Comparison of ENCODE assay signal across 11 mouse cellular contexts in genomic region chr9:79919750-79920539, GRCm38 (mm10).
DNase-seq lines count a peak whose midpoint lies in the region; ATAC-seq and TF ChIP-seq lines count a peak whose summit lies in the region.
"Had no signal": no experiment of that assay in that cellular context is flagged by ENCODE, and none has a peak within 500 bp of the region (broad histone marks: within the 10 kb centered on the region; RNA-seq: fewer than 3 reads in every experiment).

No protein-coding gene starts in this region.

- no peaks in the 10 kb centered on the region for H3K9me3 ChIP-seq in lung, embryonic 15.5 days
- no peaks in the 10 kb centered on the region for H3K9me3 ChIP-seq in forebrain, embryonic 11.5 days (ENCODE audit: control insufficient read depth, low read length)
- no peaks in the 10 kb centered on the region for H3K9me3 ChIP-seq in heart, embryonic 14.5 days (ENCODE audit: control insufficient read depth, low read length)
- H3K9me3 ChIP-seq: embryonic facial prominence, embryonic 13.5 days; limb, embryonic 15.5 days had no signal

- no peak overlapping the region for H3K9ac ChIP-seq in lung, embryonic 15.5 days
- no peak overlapping the region for H3K9ac ChIP-seq in forebrain, embryonic 11.5 days (ENCODE audit: low read length)
- H3K9ac ChIP-seq in heart, embryonic 14.5 days (ENCODE audit: low read length): peak overlapping the region; percentile 49
- H3K9ac ChIP-seq: embryonic facial prominence, embryonic 13.5 days; limb, embryonic 15.5 days had no signal

- TF ChIP-seq POLR2A in lung, adult 2 months (IDR thresholded peaks at IDR 0.05; ENCODE audit: borderline replicate concordance, extremely low read depth, low read depth, low read length): no peak
- TF ChIP-seq POLR2A in small intestine, adult 2 months (IDR thresholded peaks at IDR 0.05; ENCODE audit: low read depth, low read length): no peak

- H3K27me3 ChIP-seq in lung, embryonic 15.5 days: no peaks in the 10 kb centered on the region
- H3K27me3 ChIP-seq in forebrain, embryonic 11.5 days (ENCODE audit: control insufficient read depth, insufficient read depth, low read length): no peaks in the 10 kb centered on the region
- no peaks in the 10 kb centered on the region for H3K27me3 ChIP-seq in heart, embryonic 14.5 days (ENCODE audit: control insufficient read depth, insufficient read depth, low read length)
- H3K27me3 ChIP-seq in small intestine, adult 2 months (ENCODE audit: control insufficient read depth, insufficient read depth, low read length): no peaks in the 10 kb centered on the region
- H3K27me3 ChIP-seq: embryonic facial prominence, embryonic 13.5 days; limb, embryonic 15.5 days had no signal

- H3K4me3 ChIP-seq in lung, embryonic 15.5 days: no peak overlapping the region
- no peak overlapping the region for H3K4me3 ChIP-seq in lung, adult 2 months (replicated peaks; ENCODE audit: extremely low read depth, low read depth, low read length)
- no peak overlapping the region for H3K4me3 ChIP-seq in forebrain, embryonic 11.5 days (ENCODE audit: low read depth, low read length)
- H3K4me3 ChIP-seq in heart, embryonic 14.5 days (ENCODE audit: control insufficient read depth in 1 of 2, insufficient read depth in 1 of 2, low read depth in 1 of 2, low read length in 2 of 2): peak overlapping the region in 1 of 2 experiments; percentile 15; a peak in 2 of 4 replicates
- H3K4me3 ChIP-seq in small intestine, adult 2 months (ENCODE audit: low read depth, low read length): no peak overlapping the region
- H3K4me3 ChIP-seq: embryonic facial prominence, embryonic 13.5 days; limb, embryonic 15.5 days had no signal

- DNase-seq in lung, adult 2 months: no peak
- DNase-seq in forebrain, embryonic 11.5 days (ENCODE audit: low spot score): no peak
- DNase-seq in thymus, adult 18-20 months: no peak
- DNase-seq in adrenal gland, adult 18-20 months (ENCODE audit: low spot score in 2 of 2): no peak
- DNase-seq: cerebellum, adult 11-12 months; kidney, postnatal 36 days had no signal

- WGBS in lung, embryonic 15.5 days: 35% methylated on average over 9 of the region's 9 CpGs
- WGBS in lung, adult 2 months: 42% methylated on average over 9 of the region's 9 CpGs
- WGBS in forebrain, embryonic 11.5 days: 69% methylated on average over 9 of the region's 9 CpGs
- 10% methylated on average over 9 of the region's 9 CpGs for whole genome bisulfite sequencing in heart, embryonic 14.5 days
- WGBS in small intestine, adult 2 months: 51% methylated on average over 9 of the region's 9 CpGs

- ATAC-seq in lung, embryonic 15.5 days (ENCODE audit: borderline replicate concordance, extremely low read depth, low FRiP score, low TSS enrichment): peak; percentile 30; the same call in 1 of the 2 replicates
- ATAC-seq in forebrain, embryonic 11.5 days (replicated peaks; ENCODE audit: low FRiP score): peak; percentile 53
- ATAC-seq in heart, embryonic 14.5 days (ENCODE audit: insufficient number of reproducible peaks, insufficient read depth, low FRiP score, low read depth): peak; percentile 67

- H3K27ac ChIP-seq in lung, embryonic 15.5 days: peak overlapping the region; percentile 63; the same call in 1 of the 2 replicates
- H3K27ac ChIP-seq in forebrain, embryonic 11.5 days (ENCODE audit: low read depth, low read length): no peak overlapping the region
- peak overlapping the region; percentile 85 to 89 for H3K27ac ChIP-seq in heart, embryonic 14.5 days (replicated peaks in 1 of 2; ENCODE audit: control insufficient read depth in 1 of 2, insufficient read depth in 1 of 2, low read depth in 2 of 2, low read length in 2 of 2)
- H3K27ac ChIP-seq in small intestine, adult 2 months (ENCODE audit: insufficient read depth, low read depth, low read length): peak overlapping the region; percentile 23; the same call in 1 of the 2 replicates
- H3K27ac ChIP-seq: embryonic facial prominence, embryonic 13.5 days; limb, embryonic 15.5 days had no signal

- H3K4me2 ChIP-seq in lung, embryonic 15.5 days: no peak overlapping the region
- H3K4me2 ChIP-seq in forebrain, embryonic 11.5 days (ENCODE audit: low read depth, low read length, severe bottlenecking): no peak overlapping the region
- H3K4me2 ChIP-seq in heart, embryonic 14.5 days (ENCODE audit: low read length): peak overlapping the region; percentile 58
- H3K4me2 ChIP-seq: embryonic facial prominence, embryonic 13.5 days; limb, embryonic 15.5 days had no signal

- 0 out of 2 replicates have a peak, but pooled peaks cover 2% of the 10 kb centered on the region for H3K36me3 ChIP-seq in lung, embryonic 15.5 days
- H3K36me3 ChIP-seq in forebrain, embryonic 11.5 days (ENCODE audit: control insufficient read depth, insufficient read depth, low read length): no peaks in the 10 kb centered on the region
- H3K36me3 ChIP-seq in heart, embryonic 14.5 days (ENCODE audit: control insufficient read depth, insufficient read depth, low read length): peaks cover 5% of the 10 kb centered on the region
- no peaks in the 10 kb centered on the region for H3K36me3 ChIP-seq in small intestine, adult 2 months (ENCODE audit: control insufficient read depth, insufficient read depth, low read length)
- H3K36me3 ChIP-seq: embryonic facial prominence, embryonic 13.5 days; limb, embryonic 15.5 days had no signal

- peaks cover 35% of the 10 kb centered on the region for H3K4me1 ChIP-seq in lung, embryonic 15.5 days
- H3K4me1 ChIP-seq in lung, adult 2 months (ENCODE audit: control insufficient read depth, insufficient read depth, low read length): peaks cover 2% of the 10 kb centered on the region; the same call in 1 of the 2 replicates
- H3K4me1 ChIP-seq in forebrain, embryonic 11.5 days (replicated peaks; ENCODE audit: control insufficient read depth, insufficient read depth, low read length): peaks cover 8% of the 10 kb centered on the region
- peaks cover 27 to 53% of the 10 kb centered on the region in 2 experiments for H3K4me1 ChIP-seq in heart, embryonic 14.5 days (ENCODE audit: control insufficient read depth in 2 of 2, insufficient read depth in 2 of 2, low read length in 2 of 2)
- H3K4me1 ChIP-seq in small intestine, adult 2 months (ENCODE audit: control insufficient read depth, insufficient read depth, insufficient read length, low read length): no peaks in the 10 kb centered on the region

- TF ChIP-seq CTCF in lung, adult 2 months (IDR thresholded peaks at IDR 0.05; ENCODE audit: insufficient read depth, low read length): no peak
- TF ChIP-seq CTCF in small intestine, adult 2 months (IDR thresholded peaks at IDR 0.05; ENCODE audit: extremely low read depth, insufficient read length, insufficient replicate concordance, low read depth, low read length): no peak
